Mouse (Mus musculus) heart, adult 2 months (tissue): Measurements from ENCODE around the gene Plpp3.

Source experiments
- CTCF ChIP-seq: fragments of 200-600 bp; IDR thresholded peaks from 2 replicates; pipeline ENCODE4 v1.8.1; 2022; ENCODE audit warnings: antibody characterized with exemption, mild to moderate bottlenecking, moderate library complexity
- POLR2A ChIP-seq: fragments of 200-500 bp; IDR thresholded peaks from 2 replicates; pipeline ENCODE4 v1.6.1; 2011; ENCODE audit warnings: mild to moderate bottlenecking, low read depth, low read length, control low read depth; ENCODE audit not compliant: insufficient read depth

DNA sequence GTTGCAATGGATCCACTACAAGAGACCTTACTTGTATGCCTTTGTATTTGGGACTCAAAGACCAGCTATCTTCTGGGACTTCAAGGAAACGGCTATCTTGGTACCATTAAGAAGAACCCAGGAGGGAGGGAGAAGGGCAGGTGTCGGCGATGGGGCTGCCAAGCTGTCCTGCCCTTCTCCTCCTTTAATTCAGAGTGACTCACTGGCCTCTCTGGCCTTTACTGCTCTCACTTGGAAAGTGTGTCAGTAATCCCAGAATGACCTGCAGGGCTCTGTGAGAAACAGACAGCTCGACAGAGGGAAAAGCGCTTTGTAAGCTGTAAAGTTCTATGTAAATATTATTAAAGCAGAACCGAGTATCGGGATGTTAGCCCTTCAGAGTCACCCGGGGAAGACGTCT is 46.9 kb downstream of the Plpp3 start:
- 0 out of 2 replicates have a peak, but pooled peaks have one; percentile 6 for TF ChIP-seq CTCF
- TF ChIP-seq POLR2A: no peak
